Mouse (Mus musculus): ENCODE results near the gene 2210017I01Rik.

The 2210017I01Rik gene

GRCm38 (mm10) chr3:92607392-92607791 is at the start of gene 2210017I01Rik:
TSS of gene 2210017I01Rik (minus strand) at chr3:92607492.
- DNase-seq (ENCODE audit: low read depth) = no peak

GRCm38 (mm10) chr3:92656826-92657225 is 49.5 kb upstream of the 2210017I01Rik start, which contains the start of gene Lce1b:
TSS of gene Lce1b (minus strand) at chr3:92656926.
- no peak for DNase-seq (ENCODE audit: low read depth)

GRCm38 (mm10) chr3:92648207-92648606 is 40.9 kb upstream of the 2210017I01Rik start, which contains the start of gene Lce1a1:
TSS of gene Lce1a1 (minus strand) at chr3:92648307.
- DNase-seq (ENCODE audit: low read depth) = no peak

- DNase-seq (ENCODE audit: low read depth) = no peak
Observed at GRCm38 (mm10) chr3:92639854-92640253, 32.6 kb upstream of the 2210017I01Rik start.

GRCm38 (mm10) chr3:92638653-92638991 is 31.3 kb upstream of the 2210017I01Rik start:
- no peak for DNase-seq (ENCODE audit: low read depth)

GRCm38 (mm10) chr3:92637745-92638652 is 30.7 kb upstream of the 2210017I01Rik start:
- DNase-seq (ENCODE audit: low read depth) = no peak

- no peak for DNase-seq (ENCODE audit: low read depth)
Observed at GRCm38 (mm10) chr3:92621560-92621959, 14.3 kb upstream of the 2210017I01Rik start, which contains the start of gene Lce6a. TSS of gene Lce6a (minus strand) at chr3:92621660.

- no peak for DNase-seq (ENCODE audit: low read depth)
Observed at GRCm38 (mm10) chr3:92609804-92610203, 2.5 kb upstream of the 2210017I01Rik start.

GRCm38 (mm10) chr3:92602169-92602568 is 5.1 kb downstream of the 2210017I01Rik start:
- DNase-seq (ENCODE audit: low read depth) = no peak

GRCm38 (mm10) chr3:92600456-92600855 is 6.8 kb downstream of the 2210017I01Rik start:
- DNase-seq (ENCODE audit: low read depth) = no peak

- no peak for DNase-seq (ENCODE audit: low read depth)
Observed at GRCm38 (mm10) chr3:92599973-92600372, 7.3 kb downstream of the 2210017I01Rik start.

GRCm38 (mm10) chr3:92598429-92598828 is 8.9 kb downstream of the 2210017I01Rik start:
- no peak for DNase-seq (ENCODE audit: low read depth)

- no peak for DNase-seq (ENCODE audit: low read depth)
Observed at GRCm38 (mm10) chr3:92588858-92589257, 18.4 kb downstream of the 2210017I01Rik start, which contains the start of gene Smcp. TSS of gene Smcp (minus strand) at chr3:92588997.

- DNase-seq (ENCODE audit: low read depth) = no peak
Observed at GRCm38 (mm10) chr3:92587190-92587589, 20.1 kb downstream of the 2210017I01Rik start.

GRCm38 (mm10) chr3:92585055-92585454 is 22.2 kb downstream of the 2210017I01Rik start:
- no peak for DNase-seq (ENCODE audit: low read depth)

- DNase-seq (ENCODE audit: low read depth) = no peak
Observed at GRCm38 (mm10) chr3:92583164-92583826, 24.0 kb downstream of the 2210017I01Rik start.

- no peak for DNase-seq (ENCODE audit: low read depth)
Observed at GRCm38 (mm10) chr3:92579508-92579907, 27.8 kb downstream of the 2210017I01Rik start.

- DNase-seq (ENCODE audit: low read depth) = no peak
Observed at GRCm38 (mm10) chr3:92578652-92579413, 28.5 kb downstream of the 2210017I01Rik start.

- DNase-seq (ENCODE audit: low read depth) = no peak
Observed at GRCm38 (mm10) chr3:92573449-92574041, 33.7 kb downstream of the 2210017I01Rik start, which contains the start of gene Ivl. TSS of gene Ivl (minus strand) at chr3:92573735.

- no peak for DNase-seq (ENCODE audit: low read depth)
Observed at GRCm38 (mm10) chr3:92572514-92573155, 34.7 kb downstream of the 2210017I01Rik start.

GRCm38 (mm10) chr3:92568752-92569151 is 38.5 kb downstream of the 2210017I01Rik start:
- no peak for DNase-seq (ENCODE audit: low read depth)
